Mouse (Mus musculus): ENCODE measurements around the gene Armc5.

GRCm38 (mm10) chr7:128201607-128202006 lies 35.5 kb upstream of the Armc5 start:
- TF ChIP-seq GATA1 (IDR thresholded peaks at IDR 0.05; ENCODE audit: low read length): no peak
- TF ChIP-seq TAL1 (IDR thresholded peaks at IDR 0.05; ENCODE audit: low read length): no peak
